Mouse (Mus musculus) natural killer cell, adult 2 months (primary cell): ENCODE results near the gene Rfx8.

Experiments
- DNase-seq, 2 experiments: peaks; one replicate each; pipeline ENCODE4 v3.0.0; 2022; ENCODE audit warnings: low spot score in 2 of 2

Gene Rfx8

GRCm38 (mm10) chr1:39734881-39735280 lies 14.1 kb upstream of the Rfx8 start:
- no peak for DNase-seq

- peak; percentile 35 to 49 for DNase-seq
Measured at GRCm38 (mm10) chr1:39734311-39734710, 13.5 kb upstream of the Rfx8 start.

- peak in 1 of 2 experiments; percentile 41 for DNase-seq
Measured at GRCm38 (mm10) chr1:39733876-39734275, 13.1 kb upstream of the Rfx8 start.

- DNase-seq, result no peak
Measured at GRCm38 (mm10) chr1:39732081-39732480, 11.3 kb upstream of the Rfx8 start.

- no peak for DNase-seq
Measured at GRCm38 (mm10) chr1:39731543-39731942, 10.7 kb upstream of the Rfx8 start.

- no peak for DNase-seq
Measured at GRCm38 (mm10) chr1:39730868-39731267, 10.1 kb upstream of the Rfx8 start.

GRCm38 (mm10) chr1:39729919-39730318 lies 9.1 kb upstream of the Rfx8 start:
- no peak for DNase-seq

- no peak for DNase-seq
Measured at GRCm38 (mm10) chr1:39721351-39721726, 542 bp upstream of the Rfx8 start.

- no peak for DNase-seq
Measured at GRCm38 (mm10) chr1:39720186-39720585, 611 bp downstream of the Rfx8 start.

GRCm38 (mm10) chr1:39715551-39715950 lies 5.2 kb downstream of the Rfx8 start:
- no peak for DNase-seq

- no peak for DNase-seq
Measured at GRCm38 (mm10) chr1:39714729-39715128, 6.1 kb downstream of the Rfx8 start.

- peak; percentile 36 to 38 for DNase-seq
Measured at GRCm38 (mm10) chr1:39713842-39714658, 6.7 kb downstream of the Rfx8 start.

GRCm38 (mm10) chr1:39713300-39713699 lies 7.5 kb downstream of the Rfx8 start:
- DNase-seq, result no peak

GRCm38 (mm10) chr1:39712261-39712660 lies 8.5 kb downstream of the Rfx8 start:
- no peak for DNase-seq

- DNase-seq, result no peak
Measured at GRCm38 (mm10) chr1:39710604-39711003, 10.2 kb downstream of the Rfx8 start.

- DNase-seq, result no peak
Measured at GRCm38 (mm10) chr1:39710016-39710415, 10.8 kb downstream of the Rfx8 start.

GRCm38 (mm10) chr1:39708778-39709177 lies 12.0 kb downstream of the Rfx8 start:
- DNase-seq, result no peak

GRCm38 (mm10) chr1:39702216-39703046 lies 18.4 kb downstream of the Rfx8 start:
- no peak for DNase-seq

- DNase-seq, result no peak
Measured at GRCm38 (mm10) chr1:39701274-39701602, 19.6 kb downstream of the Rfx8 start.

- no peak for DNase-seq
Measured at GRCm38 (mm10) chr1:39700599-39701273, 20.1 kb downstream of the Rfx8 start.

GRCm38 (mm10) chr1:39698456-39698855 lies 22.3 kb downstream of the Rfx8 start:
- no peak for DNase-seq

- no peak for DNase-seq
Measured at GRCm38 (mm10) chr1:39695198-39695597, 25.6 kb downstream of the Rfx8 start.
